Mouse (Mus musculus) small intestine, adult 2 months (tissue): ENCODE results near the gene Rpp25l. TPM values are rescaled to one million over a fixed set of nuclear protein-coding genes. Genes with fewer than 3 reads are reported as not detected.

Source experiments
- H3K27ac ChIP-seq: fragments of 200-500 bp; 2 replicates; pipeline ENCODE4 v1.5.1; 2012; ENCODE audit warnings: low read depth, low read length, control low read depth, inconsistent platforms; ENCODE audit not compliant: insufficient read depth
- H3K27me3 ChIP-seq: fragments of 200-500 bp; 2 replicates; pipeline ENCODE4 v1.6.1; 2012; ENCODE audit warnings: mild to moderate bottlenecking, moderate library complexity, low read length, inconsistent platforms; ENCODE audit not compliant: control insufficient read depth, insufficient read depth
- H3K36me3 ChIP-seq: fragments of 200-500 bp; 2 replicates; pipeline ENCODE4 v1.6.1; 2012; ENCODE audit warnings: mild to moderate bottlenecking, low read length, control low read depth, inconsistent platforms; ENCODE audit not compliant: control insufficient read depth, insufficient read depth
- H3K4me1 ChIP-seq: fragments of 200-500 bp; 2 replicates; pipeline ENCODE4 v1.6.1; 2012; ENCODE audit warnings: low read length, inconsistent platforms, mixed read lengths; ENCODE audit not compliant: control insufficient read depth, insufficient read depth, insufficient read length
- H3K4me3 ChIP-seq: fragments of 200-500 bp; 2 replicates; pipeline ENCODE4 v1.5.1; 2012; ENCODE audit warnings: low read depth, mild to moderate bottlenecking, control low read depth, inconsistent platforms, low read length, moderate library complexity
- CTCF ChIP-seq: fragments of 200-500 bp; IDR thresholded peaks from 2 replicates; pipeline ENCODE4 v1.5.1; 2012; ENCODE audit warnings: low read depth, mild to moderate bottlenecking, control low read depth, inconsistent platforms, low read length, moderate library complexity, mixed read lengths; ENCODE audit not compliant: insufficient replicate concordance, insufficient read length; ENCODE audit errors: extremely low read depth
- POLR2A ChIP-seq: fragments of 200-500 bp; IDR thresholded peaks from 2 replicates; pipeline ENCODE4 v1.6.1; 2012; ENCODE audit warnings: low read depth, mild to moderate bottlenecking, control low read depth, inconsistent platforms, low read length, moderate library complexity
- WGBS: fragments of 180-500 bp; shearing (Covaris S2); methylation state at CpG from one replicate; pipeline ENCODE4 v1.1.7; 2018; 5-methylcytosine and 5-hydroxymethylcytosine counted together
- polyA plus RNA-seq: library from polyadenylated mRNA; depleted of rRNA; stranded (reverse); fragments of >200 nt; gene quantifications from 2 replicates; pipeline ENCODE4 v1.2.3, GENCODE M21; 2012

Rpp25l gene
- polyA plus RNA-seq, 1 experiment = 48.7 TPM

GRCm38 (mm10) chr4:41759206-41759605 lies 45.9 kb upstream of the Rpp25l start:
- 58% methylated on average over 9 of the region's 9 CpGs for WGBS

GRCm38 (mm10) chr4:41758701-41759100 lies 45.4 kb upstream of the Rpp25l start:
- 93% methylated on average over 4 of the region's 4 CpGs for WGBS

More at GRCm38 (mm10) chr4:41759206-41759605, 45.9 kb upstream of the Rpp25l start:
- Histone ChIP-seq H3K27me3 (no peaks in the 10 kb centered on the region), H3K4me1 (peaks cover 16% of the 10 kb centered on the region), H3K4me3 (no peak overlapping the region), H3K27ac (no peak overlapping the region), H3K36me3 (peaks cover 12% of the 10 kb centered on the region)
- TF ChIP-seq POLR2A = no peak
- TF ChIP-seq CTCF = no peak

GRCm38 (mm10) chr4:41758021-41758420 lies 44.7 kb upstream of the Rpp25l start:
- WGBS = 74% methylated on average over 11 of the region's 11 CpGs
- no peak overlapping the region for H3K27ac ChIP-seq
- no peak for TF ChIP-seq POLR2A
- no peak for TF ChIP-seq CTCF

More at GRCm38 (mm10) chr4:41758701-41759100, 45.4 kb upstream of the Rpp25l start:
- H3K4me3 ChIP-seq = no peak overlapping the region
- H3K4me1 ChIP-seq = peaks cover 16% of the 10 kb centered on the region
- H3K36me3 ChIP-seq = peaks cover 12% of the 10 kb centered on the region
- no peaks in the 10 kb centered on the region for H3K27me3 ChIP-seq
- H3K27ac ChIP-seq = 0 out of 2 replicates have a peak overlapping the region, but pooled peaks have one; percentile 3
- TF ChIP-seq POLR2A (no peak), CTCF (no peak)

GRCm38 (mm10) chr4:41757321-41757720 lies 44.0 kb upstream of the Rpp25l start:
- TF ChIP-seq POLR2A = no peak
- no peak for TF ChIP-seq CTCF
- Histone ChIP-seq H3K4me1 (peaks cover 16% of the 10 kb centered on the region), H3K36me3 (peaks cover 12% of the 10 kb centered on the region), H3K27me3 (no peaks in the 10 kb centered on the region), H3K27ac (no peak overlapping the region), H3K4me3 (no peak overlapping the region)
- 95% methylated on average over 13 of the region's 13 CpGs for WGBS

More at GRCm38 (mm10) chr4:41758021-41758420, 44.7 kb upstream of the Rpp25l start:
- no peak overlapping the region for H3K4me3 ChIP-seq
- H3K27me3 ChIP-seq = no peaks in the 10 kb centered on the region
- H3K36me3 ChIP-seq = peaks cover 12% of the 10 kb centered on the region
- peaks cover 16% of the 10 kb centered on the region for H3K4me1 ChIP-seq

GRCm38 (mm10) chr4:41756440-41756839 lies 43.1 kb upstream of the Rpp25l start:
- peak overlapping the region; percentile 69 for H3K4me3 ChIP-seq
- TF ChIP-seq CTCF (no peak), POLR2A (no peak)
- 68% methylated on average over 8 of the region's 8 CpGs for WGBS
- peaks cover 12% of the 10 kb centered on the region for H3K36me3 ChIP-seq
- H3K4me1 ChIP-seq = peaks cover 16% of the 10 kb centered on the region; the same call in 1 of the 2 replicates
- H3K27ac ChIP-seq = no peak overlapping the region
- no peaks in the 10 kb centered on the region for H3K27me3 ChIP-seq

- TF ChIP-seq CTCF (peak; percentile 90), POLR2A (peak; percentile 86)
- H3K4me1 ChIP-seq = peaks cover 10% of the 10 kb centered on the region; the same call in 1 of the 2 replicates
- H3K27ac ChIP-seq = peak within 1 kb of the TSS; percentile 80
- under 1% methylated on average over 57 of the region's 57 CpGs for WGBS
- H3K36me3 ChIP-seq = peaks cover 12% of the 10 kb centered on the region
- H3K4me3 ChIP-seq = peak within 1 kb of the TSS; percentile 69
- no peaks in the 10 kb centered on the region for H3K27me3 ChIP-seq
Observed at GRCm38 (mm10) chr4:41755338-41756305, 42.3 kb upstream of the Rpp25l start, which contains the start of gene Sigmar1. Sigmar1 (minus strand) TSS chr4:41756157.

- H3K4me3 ChIP-seq = peak within 1 kb of the TSS; percentile 69
- TF ChIP-seq POLR2A (no peak), CTCF (no peak)
- no peaks in the 10 kb centered on the region for H3K27me3 ChIP-seq
- H3K27ac ChIP-seq = peak within 1 kb of the TSS; percentile 80
- peaks cover 9% of the 10 kb centered on the region; the same call in 1 of the 2 replicates for H3K4me1 ChIP-seq
- WGBS = 9% methylated on average over 14 of the region's 14 CpGs
- peaks cover 12% of the 10 kb centered on the region for H3K36me3 ChIP-seq
Observed at GRCm38 (mm10) chr4:41754797-41755337, 41.5 kb upstream of the Rpp25l start, which contains the start of gene Galt. Galt (plus strand) TSS chr4:41755228.
